Mouse (Mus musculus) monocyte, adult 5-6 weeks (primary cell): ENCODE measurements around the gene Aldh16a1. TPM values are rescaled to one million over a fixed set of nuclear protein-coding genes. Genes with fewer than 3 reads are reported as not detected.
"Not testable (repeated sequence)": the region's sequence is repeated elsewhere in the genome, so short reads cannot be mapped to it uniquely, and the experiment has no call there.

Source experiments
- ATAC-seq: fragments of 153-309, 156-312 bp; replicated peaks from 2 replicates; pipeline ENCODE4 v1.8.0; 2017; ENCODE audit warnings: mild to moderate bottlenecking; ENCODE audit not compliant: low TSS enrichment, insufficient number of reproducible peaks, severe bottlenecking, poor library complexity, low FRiP score
- total RNA-seq: library from RNA; stranded (forward); fragments of 200-1000, 200-491, 200-594 nt; gene quantifications from 3 replicates; pipeline ENCODE4 v1.2.3, GENCODE M21; 2017

Gene Aldh16a1
- total RNA-seq, 1 experiment from 2014 or later: 28.6 TPM

DNA sequence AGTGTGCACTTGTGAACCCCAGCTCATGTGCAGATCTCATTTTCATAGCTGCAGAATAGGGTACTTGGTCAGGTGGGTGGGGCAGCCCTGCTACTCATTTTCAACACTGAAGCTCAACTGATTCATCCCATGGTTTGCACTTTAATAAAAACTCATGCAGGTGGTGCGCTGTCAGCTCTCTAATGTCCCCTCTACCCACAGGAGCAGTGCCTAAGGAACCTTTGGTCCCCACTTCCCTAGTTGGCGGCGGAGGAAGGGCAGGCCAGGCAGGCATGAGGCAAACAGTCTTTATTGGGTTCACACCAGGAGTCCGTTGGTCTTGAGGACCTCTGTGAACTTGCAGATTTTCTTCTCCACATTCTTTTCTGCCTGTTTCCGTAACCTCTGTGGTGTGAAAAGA is 28.7 kb downstream of the Aldh16a1 start:
- not testable (repeated sequence) for ATAC-seq

DNA sequence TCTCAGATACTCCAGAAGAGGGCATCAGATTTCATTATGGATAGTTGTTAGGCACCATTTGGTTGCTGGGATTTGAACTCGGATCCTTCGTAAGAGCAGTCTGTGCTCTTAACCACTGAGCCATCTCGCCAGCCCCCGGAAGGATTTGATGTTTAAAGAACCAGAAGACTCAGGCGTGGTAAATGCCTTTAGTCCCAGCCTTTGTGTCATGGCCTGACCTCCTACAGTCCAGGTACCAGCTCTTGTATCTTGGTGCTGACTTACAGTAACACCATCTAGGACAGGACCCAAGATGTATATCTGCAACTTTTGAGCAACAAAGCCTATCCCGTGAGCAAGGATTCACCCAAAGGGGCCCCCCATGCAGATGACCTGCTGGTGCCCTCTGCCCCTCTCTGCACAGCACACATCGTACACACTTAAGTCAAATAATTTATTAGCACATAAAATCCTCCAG is 29.2 kb downstream of the Aldh16a1 start:
- no peak for ATAC-seq

DNA sequence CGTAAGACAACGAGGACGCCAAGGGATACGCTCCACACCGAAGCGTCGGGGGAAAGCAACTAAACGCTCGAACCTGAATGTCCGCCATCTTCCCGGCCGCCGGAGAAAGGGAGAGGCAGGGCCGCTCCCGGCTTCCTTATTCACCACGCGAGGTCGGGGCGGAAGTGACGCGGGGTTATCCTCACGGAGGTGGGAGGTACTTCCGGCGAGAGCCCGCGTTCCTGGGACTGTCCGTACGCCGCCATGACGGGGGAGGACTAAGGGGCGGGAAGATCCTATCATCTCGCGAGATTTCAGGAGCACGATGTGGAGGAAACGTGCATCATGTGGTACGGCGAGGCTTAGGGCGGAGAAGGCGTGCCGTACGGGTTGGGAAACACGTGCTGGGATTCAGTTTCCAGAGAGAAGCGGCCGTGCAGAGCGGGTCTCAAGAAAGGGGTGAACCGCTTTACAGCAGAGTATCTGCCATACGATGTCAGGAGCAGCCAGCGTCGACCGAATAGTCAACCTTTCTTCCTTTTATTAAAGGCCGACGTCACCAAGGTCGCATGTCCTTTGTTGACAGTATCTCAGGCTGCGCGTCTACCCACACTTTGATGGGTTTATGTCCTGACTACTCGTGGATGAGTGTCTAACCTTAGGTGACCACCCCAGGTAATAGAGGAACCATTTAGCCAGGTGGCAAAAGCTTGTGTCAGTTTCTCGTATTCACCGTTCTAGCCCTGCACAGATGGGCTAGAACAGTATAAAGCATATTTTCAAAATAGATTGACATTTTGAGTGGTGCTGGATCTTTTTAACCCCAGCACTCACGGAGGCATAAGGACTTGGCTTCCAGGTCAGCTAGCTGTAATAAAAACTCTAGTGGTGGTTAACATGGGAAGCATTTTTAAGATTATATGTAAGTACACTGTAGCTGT is 29.9 kb downstream of the Aldh16a1 start, which contains the start of gene Rps11:
Gene Rps11, minus strand, starts transcription at position 216 of the 920 bp plus-strand sequence.
- ATAC-seq: peak; percentile 81

DNA sequence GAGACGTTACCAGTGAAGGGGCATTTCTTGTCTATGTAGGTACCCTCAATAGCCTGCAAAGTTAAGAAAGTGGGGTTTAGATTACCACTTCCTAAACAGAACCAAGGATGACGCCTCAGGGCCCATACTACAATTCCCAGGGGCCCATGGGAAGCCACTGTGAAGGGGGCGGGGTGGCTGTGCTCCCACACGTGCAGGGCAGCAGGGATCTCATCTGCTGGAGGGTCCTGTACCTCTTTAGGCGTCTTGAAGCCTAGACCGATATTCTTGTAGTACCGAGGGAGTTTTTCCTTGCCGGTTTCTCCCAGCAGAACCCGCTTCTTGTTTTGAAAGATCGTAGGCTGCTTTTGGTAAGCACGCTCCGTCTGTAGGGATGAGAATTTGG is 31.2 kb downstream of the Aldh16a1 start:
- ATAC-seq: no peak

DNA sequence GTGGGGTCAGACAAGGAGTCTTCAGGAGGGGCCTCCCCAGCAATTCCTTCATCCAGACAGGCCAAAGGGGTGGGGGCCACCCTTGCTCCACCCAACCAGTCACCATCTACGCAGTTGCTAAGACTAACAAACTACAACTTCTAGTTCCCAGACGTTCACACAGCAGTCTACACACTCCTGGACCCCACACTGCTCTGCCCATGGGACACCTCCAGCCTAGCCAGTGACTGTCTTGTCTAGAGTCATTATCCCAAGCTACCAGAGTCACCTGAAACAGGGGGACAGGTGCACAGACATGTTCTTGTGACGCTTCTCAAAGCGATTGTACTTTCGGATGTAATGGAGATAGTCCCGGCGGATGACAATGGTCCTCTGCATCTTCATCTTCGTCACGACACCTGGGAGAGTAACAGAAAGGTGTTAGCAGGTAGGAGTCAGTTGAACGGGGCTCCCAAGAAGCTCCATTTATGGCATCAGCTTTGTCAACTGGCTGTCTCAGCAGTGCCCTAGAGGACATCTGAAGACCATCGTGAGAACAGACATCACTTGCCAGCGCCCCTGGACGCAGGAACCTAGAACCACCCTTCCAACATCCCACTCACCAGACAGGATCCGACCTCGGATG is 31.7 kb downstream of the Aldh16a1 start:
- ATAC-seq: no peak

DNA sequence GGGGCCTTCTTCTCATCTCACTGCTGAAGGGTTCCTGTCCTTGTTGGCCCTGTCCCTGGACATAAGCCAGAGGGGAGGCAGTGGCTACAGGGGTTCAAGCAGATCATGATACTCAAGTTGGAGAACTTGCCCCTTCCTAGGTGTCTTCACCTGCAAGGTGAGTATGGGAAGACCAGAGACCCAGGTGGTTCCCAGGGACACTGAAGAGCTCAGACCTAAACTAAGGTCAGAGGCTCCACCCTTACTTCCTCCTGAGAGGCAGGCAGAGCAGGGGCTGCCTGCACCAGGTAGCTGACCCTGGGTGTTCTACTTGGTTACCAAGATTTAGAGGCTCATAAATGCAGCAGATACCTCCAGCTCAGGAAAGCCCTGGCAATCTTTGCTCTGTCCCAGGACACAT is 32.4 kb downstream of the Aldh16a1 start:
- ATAC-seq: no peak

DNA sequence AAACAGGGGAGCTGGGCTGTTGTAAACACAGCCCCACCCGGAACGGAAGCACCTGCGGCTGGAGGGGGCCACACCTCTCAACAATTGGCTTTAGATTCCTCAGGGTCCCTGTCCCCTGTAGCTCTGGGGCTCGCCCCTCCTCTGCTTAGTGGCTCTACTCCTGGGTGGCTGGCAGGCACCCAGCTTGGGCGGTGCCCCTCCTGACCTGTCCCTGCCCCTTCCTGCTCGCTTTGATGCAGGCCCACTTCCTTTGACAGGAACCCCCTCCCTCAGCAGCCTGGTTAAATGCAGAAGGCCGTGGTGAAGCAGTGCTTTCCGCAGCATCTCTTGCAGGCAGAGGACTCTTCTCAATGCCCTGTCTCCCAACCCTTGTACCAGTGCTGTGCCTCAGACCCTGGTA is 33.0 kb downstream of the Aldh16a1 start:
- 0 out of 2 replicates have a peak, but pooled peaks have one; percentile 5 for ATAC-seq

DNA sequence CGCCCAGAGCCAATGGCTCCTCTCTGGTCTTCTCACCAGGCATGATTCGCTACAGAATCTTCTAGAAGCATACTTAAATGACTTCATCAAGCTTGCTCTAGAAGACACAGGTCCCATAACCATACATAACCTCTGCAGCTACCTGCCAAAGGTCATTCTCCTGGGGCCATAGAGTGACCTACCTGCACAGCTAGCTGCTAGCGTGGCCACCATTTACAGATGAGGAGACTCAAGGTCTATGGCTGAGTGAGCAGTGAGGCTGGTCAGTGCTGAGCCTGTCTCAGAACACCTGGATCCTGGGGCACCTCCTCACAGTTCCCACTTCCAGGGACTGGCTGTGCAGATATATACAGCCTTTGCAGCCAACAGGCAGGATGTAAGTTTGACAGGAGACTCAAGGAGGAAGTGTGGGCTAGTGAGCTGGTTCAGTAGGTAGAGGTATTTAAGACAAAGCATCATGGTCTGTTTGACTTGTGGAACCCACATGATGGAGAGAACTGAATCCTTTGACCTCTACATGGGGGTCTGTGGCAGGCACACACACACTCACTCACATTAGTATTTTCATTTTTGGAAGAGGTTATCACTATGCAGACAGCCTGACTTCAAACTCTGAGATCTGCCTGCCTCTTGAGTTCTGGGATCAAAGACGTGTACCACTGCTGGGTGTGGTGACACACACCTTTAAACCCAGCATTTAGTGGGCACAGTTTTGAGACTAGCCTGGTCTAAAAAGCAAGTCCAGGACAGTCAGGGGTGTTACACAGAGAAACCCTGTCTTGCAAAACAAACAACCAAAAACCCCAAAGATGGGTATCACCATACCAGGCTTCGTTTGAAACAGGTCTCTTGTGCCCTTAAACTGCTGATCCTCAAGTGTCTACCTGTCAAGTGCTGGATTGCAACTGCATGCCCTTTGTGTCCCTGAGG is 34.3 kb downstream of the Aldh16a1 start:
- no peak for ATAC-seq

DNA sequence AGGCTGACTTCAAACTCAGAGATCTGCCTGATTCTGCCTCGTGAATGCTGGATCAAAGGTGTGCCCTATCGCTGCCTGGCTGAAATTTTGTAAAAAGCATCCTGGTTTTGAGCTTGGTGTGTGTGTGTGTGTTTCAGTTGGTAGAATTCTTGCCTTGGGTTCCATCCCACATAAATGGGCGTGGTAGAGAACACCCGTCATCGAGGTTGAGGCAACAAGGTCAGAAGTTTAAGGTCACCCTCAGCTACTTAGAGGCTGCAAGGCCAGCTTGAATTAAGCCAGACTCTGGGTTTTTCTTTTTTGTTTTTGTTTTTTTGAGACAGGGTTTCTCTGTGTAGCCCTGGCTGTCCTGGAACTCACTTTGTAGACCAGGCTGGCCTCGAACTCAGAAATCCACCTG is 36.0 kb downstream of the Aldh16a1 start:
- ATAC-seq: no peak

DNA sequence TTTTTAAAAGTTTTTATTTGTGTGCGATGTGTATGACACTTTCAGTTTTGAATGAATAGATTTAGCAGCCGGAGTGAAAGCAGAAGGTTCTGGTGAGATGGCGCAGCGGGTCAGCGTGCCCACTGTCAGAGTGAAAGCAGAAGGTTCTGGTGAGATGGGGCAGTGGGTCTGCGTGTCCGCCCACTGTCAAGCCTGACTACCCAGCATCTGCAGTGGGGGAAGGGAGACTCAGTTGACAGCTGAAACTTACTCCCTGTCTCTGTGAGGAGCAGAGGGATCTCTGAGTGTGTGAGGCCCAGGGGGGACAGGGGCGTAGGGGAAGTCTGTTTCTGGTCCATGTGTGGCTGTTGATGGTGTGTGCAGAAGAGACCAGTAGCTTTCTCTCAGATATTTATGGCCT is 36.8 kb downstream of the Aldh16a1 start:
- no peak for ATAC-seq

DNA sequence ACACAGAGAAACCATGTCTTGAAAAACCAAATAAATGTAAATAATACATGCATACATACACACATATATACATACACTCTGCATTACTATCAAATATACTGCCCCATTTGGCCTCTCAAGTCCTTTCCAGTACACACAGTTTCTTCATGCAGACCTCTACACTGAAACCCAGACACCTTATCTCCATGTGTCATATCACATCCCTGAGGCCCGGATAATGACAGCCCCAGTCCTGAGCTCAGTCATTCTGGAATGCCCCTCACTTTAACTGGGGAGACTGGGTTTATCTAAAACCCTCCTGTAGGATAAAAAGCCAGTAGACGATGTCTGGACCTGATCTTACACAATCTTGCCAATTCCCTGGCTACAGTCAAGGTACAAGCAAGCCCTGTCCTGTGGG is 40.9 kb downstream of the Aldh16a1 start:
- no peak for ATAC-seq

DNA sequence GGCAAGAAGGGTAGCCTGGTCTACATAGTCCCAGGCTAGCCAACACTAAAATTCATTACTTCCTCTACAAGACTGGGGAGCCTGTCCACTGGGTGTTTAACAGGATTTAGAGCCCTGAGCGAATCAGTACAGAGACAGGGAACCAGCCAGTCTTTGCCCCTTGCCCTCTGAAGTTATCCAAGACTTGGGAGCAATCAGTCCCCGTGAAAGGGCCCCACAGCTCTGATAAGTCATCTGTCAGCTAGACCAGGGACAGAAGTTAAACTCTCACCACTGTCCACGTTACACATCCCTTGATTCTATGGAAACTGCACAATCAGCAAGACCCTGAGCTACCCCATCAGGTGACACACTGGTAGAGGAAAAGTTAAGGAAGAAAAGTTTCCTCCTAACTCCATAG is 41.9 kb downstream of the Aldh16a1 start:
- ATAC-seq: no peak

DNA sequence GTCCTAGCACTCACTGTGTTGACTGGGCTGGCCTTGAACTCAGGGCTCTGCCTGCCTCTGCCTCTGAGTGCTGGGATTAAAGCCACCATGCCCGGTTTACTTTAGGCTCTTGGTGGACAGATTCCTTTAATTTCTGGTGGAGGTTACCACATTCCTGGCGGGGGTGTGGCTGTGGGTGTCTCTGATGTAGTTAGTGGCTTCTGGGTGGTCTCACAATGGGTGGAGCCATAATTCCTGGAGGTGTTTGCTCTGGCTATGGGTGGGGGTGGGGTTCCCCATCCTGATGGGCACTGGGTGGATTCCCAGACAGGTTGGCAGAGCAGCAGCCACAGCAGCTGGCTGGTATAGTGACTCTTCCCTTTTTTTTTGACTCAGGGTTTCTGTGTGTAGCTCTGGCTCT is 42.4 kb downstream of the Aldh16a1 start:
- no peak for ATAC-seq

DNA sequence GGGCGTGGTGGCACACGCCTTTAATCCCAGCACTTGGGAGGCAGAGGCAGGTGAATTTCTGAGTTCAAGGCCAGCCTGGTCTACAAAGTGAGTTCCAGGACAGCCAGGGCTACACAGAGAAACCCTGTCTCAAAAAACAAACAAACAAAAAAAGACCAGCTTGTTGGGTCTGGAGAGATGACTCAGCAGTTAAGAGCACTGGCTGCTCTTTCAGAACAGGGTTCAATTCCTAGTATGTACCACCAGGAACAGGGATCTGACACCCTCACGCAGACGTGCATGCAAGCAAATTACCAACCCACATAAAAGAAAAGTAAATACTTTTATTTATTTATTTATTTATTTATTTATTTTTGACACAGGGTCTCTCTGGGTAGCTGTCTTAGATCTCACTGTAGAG is 44.3 kb downstream of the Aldh16a1 start:
- ATAC-seq: not testable (repeated sequence)

DNA sequence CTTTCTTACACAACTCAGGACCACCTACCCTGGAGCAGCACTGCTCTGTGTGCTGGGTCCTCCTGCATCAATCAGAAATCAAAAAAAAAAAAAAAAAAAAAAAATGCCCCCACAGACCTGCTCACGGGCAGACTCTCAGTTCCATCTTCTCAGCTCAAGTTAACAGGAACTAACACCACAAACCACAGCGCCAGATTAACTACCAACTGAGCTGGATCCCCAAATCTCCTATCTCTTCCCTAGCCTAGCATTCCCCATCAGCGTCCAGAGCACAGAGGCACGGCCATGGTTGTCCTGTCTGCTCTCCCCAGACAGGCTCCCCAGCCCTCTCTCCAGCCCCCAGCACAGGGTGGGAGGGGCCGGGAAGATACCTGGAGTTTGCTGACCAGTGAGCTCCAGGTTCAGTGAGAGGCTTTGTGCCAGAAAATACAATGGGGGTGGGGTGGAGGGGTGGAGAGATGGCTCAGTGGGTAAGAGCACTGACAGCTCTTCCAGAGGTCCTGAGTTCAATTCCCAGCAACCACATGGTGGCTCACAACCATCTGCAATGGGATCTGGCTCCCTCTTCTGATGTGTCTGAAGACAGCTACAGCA is 47.2 kb downstream of the Aldh16a1 start:
- ATAC-seq: no peak

DNA sequence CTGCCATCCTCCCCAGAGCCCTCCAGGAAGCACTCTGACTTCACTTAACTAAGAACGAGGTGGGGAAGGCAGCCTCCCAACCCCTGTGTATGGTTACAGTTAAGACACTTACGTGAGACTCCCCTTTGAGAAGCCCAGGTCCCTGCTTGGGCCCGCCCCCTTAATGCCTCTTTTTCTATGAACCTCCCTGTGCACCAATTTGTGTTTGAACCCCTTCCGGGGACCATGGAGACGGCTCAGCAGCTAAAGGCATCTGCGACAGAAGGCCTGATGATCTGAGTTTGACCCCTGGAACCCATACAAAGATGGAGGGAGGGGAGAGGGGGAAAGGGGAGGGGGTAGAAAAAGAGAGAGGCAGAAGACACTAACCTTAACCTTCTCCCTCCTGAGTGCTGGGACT is 47.9 kb downstream of the Aldh16a1 start:
- no peak for ATAC-seq

DNA sequence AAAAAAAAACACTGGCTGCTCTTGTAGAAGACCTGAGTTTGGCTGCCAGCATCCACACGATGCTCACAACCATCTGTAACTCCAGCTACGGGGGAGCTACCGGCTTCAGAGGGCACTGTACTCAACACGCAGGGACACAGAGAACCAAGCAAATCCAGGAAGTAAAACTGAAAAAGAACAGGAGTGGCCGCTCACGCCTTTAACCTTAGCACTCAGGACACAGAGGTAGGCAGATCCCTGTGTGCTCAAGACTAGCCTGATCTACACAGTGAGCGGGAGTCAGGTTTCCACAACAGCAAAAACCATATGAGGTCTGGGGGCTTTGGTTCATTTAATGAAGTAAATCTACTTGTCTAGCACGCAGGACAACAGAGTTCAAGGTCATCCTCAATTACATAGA is 48.9 kb downstream of the Aldh16a1 start:
- no peak for ATAC-seq

DNA sequence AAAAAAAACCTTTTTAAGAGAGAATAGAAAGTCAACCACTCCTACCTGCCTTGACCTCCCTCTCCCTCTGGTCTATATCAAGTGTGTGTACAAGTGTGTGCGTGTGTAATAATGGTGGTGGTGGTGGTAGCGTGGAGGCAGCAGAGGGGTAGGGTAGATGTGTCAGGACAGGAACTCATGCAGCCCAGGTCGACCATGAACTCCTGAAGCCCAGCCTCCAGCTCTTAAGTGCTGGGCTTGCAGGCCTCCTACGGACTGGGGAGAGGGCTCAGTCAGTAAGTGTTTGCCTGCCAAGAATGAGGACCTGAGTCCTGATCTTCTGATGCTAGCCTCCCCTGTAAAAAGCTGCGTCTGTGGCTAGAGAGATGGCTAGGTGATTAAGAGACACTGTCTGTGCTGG is 49.4 kb downstream of the Aldh16a1 start:
- no peak for ATAC-seq
